Mouse (Mus musculus) midbrain, postnatal 0 days (tissue): ENCODE measurements around the gene Elavl3. TPM values are rescaled to one million over a fixed set of nuclear protein-coding genes. Genes with fewer than 3 reads are reported as not detected.
A peak's percentile ranks its signal among the peaks of the same experiment; 100 is the strongest.

Experiments
- ATAC-seq: fragments of 200-750 bp; cut with Nextera tagmentation; 2 replicates; pipeline ENCODE4 v1.8.0; 2017; ENCODE audit warnings: moderate number of reproducible peaks, mild to moderate bottlenecking, moderate TSS enrichment, moderate library complexity; ENCODE audit not compliant: low FRiP score
- DNase-seq: peaks from one replicate; pipeline ENCODE4 v3.0.0-alpha.2; 2015; ENCODE audit warnings: low spot score
- H3K27ac ChIP-seq: fragments of 300-500 bp; sonication (generic); 2 replicates; pipeline ENCODE4 v1.5.1; 2014; ENCODE audit warnings: low read depth, mild to moderate bottlenecking, low read length, mixed read lengths
- H3K27me3 ChIP-seq: fragments of 300-500 bp; sonication (generic); 2 replicates; pipeline ENCODE4 v1.6.1; 2014; ENCODE audit warnings: low read length, control low read depth, mixed read lengths; ENCODE audit not compliant: insufficient read depth
- H3K36me3 ChIP-seq: fragments of 300-500 bp; sonication (generic); 2 replicates; pipeline ENCODE4 v1.6.1; 2014; ENCODE audit warnings: low read length, control low read depth, mixed read lengths; ENCODE audit not compliant: insufficient read depth
- H3K4me1 ChIP-seq: fragments of 300-500 bp; sonication (generic); 2 replicates; pipeline ENCODE4 v1.6.1; 2014; ENCODE audit warnings: mild to moderate bottlenecking, control low read depth, antibody characterized with exemption, low read length, mixed read lengths; ENCODE audit not compliant: insufficient read depth
- H3K4me2 ChIP-seq: fragments of 300-500 bp; sonication (generic); 2 replicates; pipeline ENCODE4 v1.6.1; 2014; ENCODE audit warnings: low read depth, mild to moderate bottlenecking, low read length, mixed read lengths; ENCODE audit not compliant: poor library complexity, severe bottlenecking
- H3K4me3 ChIP-seq: fragments of 300-500 bp; sonication (generic); 2 replicates; pipeline ENCODE4 v1.5.1; 2014; ENCODE audit warnings: low read depth, mild to moderate bottlenecking, low read length, moderate library complexity
- H3K9ac ChIP-seq: fragments of 300-500 bp; sonication (generic); replicated peaks from 2 replicates; pipeline ENCODE4 v1.6.1; 2014; ENCODE audit warnings: mild to moderate bottlenecking, low read length, moderate library complexity, mixed read lengths; ENCODE audit not compliant: poor library complexity, severe bottlenecking
- H3K9me3 ChIP-seq: fragments of 300-500 bp; sonication (generic); 2 replicates; pipeline ENCODE4 v1.6.1; 2016; ENCODE audit warnings: low read length, control low read depth
- CTCF ChIP-seq: IDR thresholded peaks from 2 replicates; pipeline ENCODE4 v1.5.1; 2016; ENCODE audit warnings: antibody characterized with exemption, mild to moderate bottlenecking
- WGBS: fragments of 180-500 bp; shearing (Covaris S2); extraction: QIAGEN DNeasy Blood & Tissue Kit; methylation state at CpG from one replicate; pipeline ENCODE4 v1.1.7; 2014; 5-methylcytosine and 5-hydroxymethylcytosine counted together
- polyA plus RNA-seq: library from polyadenylated mRNA; unstranded; fragments of >200 nt; fragmentation: Nextera tagmentation; extraction: Ambion mirVana; gene quantifications from 2 replicates; pipeline ENCODE4 v1.2.1, GENCODE M21; 2015
- total RNA-seq: library from RNA; depleted of rRNA; stranded (reverse); fragments of >200 nt; gene quantifications from 2 replicates; pipeline ENCODE4 v1.2.3, GENCODE M21; 2014; rRNA removed

Elavl3 gene
- 215 and 239 TPM in 2 replicates for total RNA-seq
- polyA plus RNA-seq = 75.2 and 78.7 TPM in 2 replicates

GRCm38 (mm10) chr9:22051958-22052254 is at the start of gene Elavl3:
Gene Elavl3 (minus strand): TSS chr9:22052023.
- peak; percentile 48 for TF ChIP-seq CTCF
- H3K36me3 ChIP-seq = 0 out of 2 replicates have a peak, but pooled peaks cover 1% of the 10 kb centered on the region
- WGBS = 1% methylated on average over 19 of the region's 28 CpGs
- H3K4me1 ChIP-seq = peaks cover 10% of the 10 kb centered on the region; the same call in 1 of the 2 replicates
- H3K27me3 ChIP-seq = no peaks in the 10 kb centered on the region
- H3K27ac ChIP-seq = peak within 1 kb of the TSS; percentile 96
- peak within 1 kb of the TSS; percentile 97 for H3K9ac ChIP-seq
- ATAC-seq (peak; percentile 70), DNase-seq (peak; percentile 91)
- H3K4me2 ChIP-seq = peak within 1 kb of the TSS; percentile 71
- no peaks in the 10 kb centered on the region for H3K9me3 ChIP-seq
- H3K4me3 ChIP-seq = peak within 1 kb of the TSS; percentile 91

GRCm38 (mm10) chr9:22099922-22100321 is 48.1 kb upstream of the Elavl3 start:
- no peaks in the 10 kb centered on the region for H3K9me3 ChIP-seq
- peaks cover 30% of the 10 kb centered on the region for H3K27me3 ChIP-seq
- 5% methylated on average over 18 of the region's 18 CpGs for WGBS
- no peak overlapping the region for H3K27ac ChIP-seq
- no peak for DNase-seq
- H3K4me1 ChIP-seq = no peaks in the 10 kb centered on the region
- H3K4me3 ChIP-seq = no peak overlapping the region
- no peaks in the 10 kb centered on the region for H3K36me3 ChIP-seq
- H3K4me2 ChIP-seq = no peak overlapping the region; the same call in 1 of the 2 replicates
- no peak for ATAC-seq
- no peak overlapping the region for H3K9ac ChIP-seq
- no peak for TF ChIP-seq CTCF

GRCm38 (mm10) chr9:22098993-22099696 is 47.3 kb upstream of the Elavl3 start, which contains the start of gene Cnn1:
Gene Cnn1 (plus strand): TSS chr9:22099216.
- Histone ChIP-seq H3K4me3 (no peak within 1 kb of the TSS), H3K36me3 (no peaks in the 10 kb centered on the region), H3K9me3 (no peaks in the 10 kb centered on the region), H3K4me1 (no peaks in the 10 kb centered on the region), H3K27ac (no peak within 1 kb of the TSS), H3K9ac (no peak within 1 kb of the TSS), H3K4me2 (no peak within 1 kb of the TSS; the same call in 1 of the 2 replicates), H3K27me3 (peaks cover 30% of the 10 kb centered on the region)
- 12% methylated on average over 14 of the region's 14 CpGs for WGBS
- ATAC-seq (no peak), DNase-seq (no peak)
- TF ChIP-seq CTCF = no peak

- ATAC-seq = peak; percentile 60; the same call in 1 of the 2 replicates
- no peaks in the 10 kb centered on the region for H3K9me3 ChIP-seq
- H3K36me3 ChIP-seq = no peaks in the 10 kb centered on the region
- peaks cover 25% of the 10 kb centered on the region for H3K27me3 ChIP-seq
- 2% methylated on average over 24 of the region's 24 CpGs for WGBS
- no peak overlapping the region for H3K9ac ChIP-seq
- no peaks in the 10 kb centered on the region for H3K4me1 ChIP-seq
- peak; percentile 60 for DNase-seq
- H3K4me2 ChIP-seq = peak overlapping the region; percentile 53
- peak; percentile 67 for TF ChIP-seq CTCF
- no peak overlapping the region for H3K27ac ChIP-seq
- peak overlapping the region; percentile 20; the same call in 1 of the 2 replicates for H3K4me3 ChIP-seq
Observed at GRCm38 (mm10) chr9:22095854-22096307, 44.1 kb upstream of the Elavl3 start.

- Histone ChIP-seq H3K9ac (no peak overlapping the region), H3K27ac (no peak overlapping the region), H3K4me1 (no peaks in the 10 kb centered on the region), H3K4me3 (no peak overlapping the region), H3K27me3 (no peaks in the 10 kb centered on the region; the same call in 1 of the 2 replicates), H3K9me3 (no peaks in the 10 kb centered on the region), H3K4me2 (no peak overlapping the region), H3K36me3 (no peaks in the 10 kb centered on the region)
- ATAC-seq (no peak), DNase-seq (no peak)
- TF ChIP-seq CTCF = no peak
- WGBS = 92% methylated on average over 6 of the region's 6 CpGs
Observed at GRCm38 (mm10) chr9:22092746-22093145, 40.9 kb upstream of the Elavl3 start.

- 79% methylated on average over 7 of the region's 7 CpGs for WGBS
- no peaks in the 10 kb centered on the region for H3K9me3 ChIP-seq
- TF ChIP-seq CTCF = no peak
- no peaks in the 10 kb centered on the region for H3K36me3 ChIP-seq
- no peak overlapping the region for H3K4me3 ChIP-seq
- H3K4me1 ChIP-seq = 0 out of 2 replicates have a peak, but pooled peaks cover 4% of the 10 kb centered on the region
- no peak for DNase-seq
- no peak overlapping the region for H3K9ac ChIP-seq
- H3K4me2 ChIP-seq = no peak overlapping the region
- ATAC-seq = no peak
- no peak overlapping the region for H3K27ac ChIP-seq
- no peaks in the 10 kb centered on the region for H3K27me3 ChIP-seq
Observed at GRCm38 (mm10) chr9:22089986-22090385, 38.2 kb upstream of the Elavl3 start.
